ENCODE assay signal across 8 mouse cellular contexts in genomic region chr8:88361044-88361707, GRCm38 (mm10). TPM values are rescaled to one million over a fixed set of nuclear protein-coding genes. Genes with fewer than 3 reads are reported as not detected.
DNase-seq lines count a peak whose midpoint lies in the region; ATAC-seq and TF ChIP-seq lines count a peak whose summit lies in the region.

No protein-coding gene starts in this region.

- H3K27me3 ChIP-seq in embryonic facial prominence, embryonic 13.5 days, result no peaks in the 10 kb centered on the region
- H3K27me3 ChIP-seq in intestine, embryonic 14.5 days (replicated peaks; ENCODE audit: control insufficient read depth, insufficient read depth, low read length), result no peaks in the 10 kb centered on the region
- H3K27me3 ChIP-seq in liver, embryonic 14.5 days (ENCODE audit: control insufficient read depth, insufficient read depth, low read length), result no peaks in the 10 kb centered on the region; the same call in 1 of the 2 replicates
- no peaks in the 10 kb centered on the region; the same call in 1 of the 2 replicates for H3K27me3 ChIP-seq in neural tube, embryonic 13.5 days

- H3K9me3 ChIP-seq in embryonic facial prominence, embryonic 13.5 days, result no peaks in the 10 kb centered on the region
- no peaks in the 10 kb centered on the region for H3K9me3 ChIP-seq in intestine, embryonic 14.5 days (ENCODE audit: control insufficient read depth, low read length)
- no peaks in the 10 kb centered on the region for H3K9me3 ChIP-seq in liver, embryonic 14.5 days (ENCODE audit: control insufficient read depth, low read length)
- no peaks in the 10 kb centered on the region for H3K9me3 ChIP-seq in neural tube, embryonic 13.5 days

- H3K4me3 ChIP-seq in embryonic facial prominence, embryonic 13.5 days, result peak overlapping the region; percentile 95
- H3K4me3 ChIP-seq in intestine, embryonic 14.5 days (ENCODE audit: low read depth, low read length), result peak overlapping the region; percentile 88
- peak overlapping the region; percentile 86 to 95 for H3K4me3 ChIP-seq in liver, embryonic 14.5 days (ENCODE audit: insufficient read depth in 1 of 2, low read depth in 2 of 2, low read length in 2 of 2)
- peak overlapping the region; percentile 99 for H3K4me3 ChIP-seq in neural tube, embryonic 13.5 days

- peak overlapping the region; percentile 98 for H3K9ac ChIP-seq in embryonic facial prominence, embryonic 13.5 days
- H3K9ac ChIP-seq in intestine, embryonic 14.5 days (ENCODE audit: low read length), result peak overlapping the region; percentile 94
- H3K9ac ChIP-seq in liver, embryonic 14.5 days (replicated peaks), result peak overlapping the region; percentile 96
- H3K9ac ChIP-seq in neural tube, embryonic 13.5 days, result peak overlapping the region; percentile 95

- peak overlapping the region; percentile 93 for H3K4me2 ChIP-seq in embryonic facial prominence, embryonic 13.5 days
- peak overlapping the region; percentile 78 for H3K4me2 ChIP-seq in intestine, embryonic 14.5 days (ENCODE audit: low read length)
- peak overlapping the region; percentile 86 for H3K4me2 ChIP-seq in liver, embryonic 14.5 days (ENCODE audit: low read depth)
- H3K4me2 ChIP-seq in neural tube, embryonic 13.5 days, result peak overlapping the region; percentile 86

- no peak for TF ChIP-seq EP300 in liver, embryonic 14.5 days (IDR thresholded peaks at IDR 0.05; ENCODE audit: low read depth)

- TF ChIP-seq CTCF in liver, embryonic 14.5 days (IDR thresholded peaks at IDR 0.05; ENCODE audit: low read depth), result no peak

- no peak for ATAC-seq in embryonic facial prominence, embryonic 13.5 days (ENCODE audit: insufficient number of reproducible peaks, insufficient read depth, low FRiP score, low TSS enrichment, low read depth)
- ATAC-seq in intestine, embryonic 14.5 days (replicated peaks; ENCODE audit: low FRiP score, low TSS enrichment, low read depth), result peak; percentile 17; the same call in 1 of the 2 replicates
- no peak for ATAC-seq in liver, embryonic 14.5 days (ENCODE audit: insufficient read depth)
- ATAC-seq in neural tube, embryonic 13.5 days (ENCODE audit: low read depth), result peak; percentile 60
- ATAC-seq in erythroid progenitor cell, adult 5-6 weeks (replicated peaks; ENCODE audit: low FRiP score, poor library complexity, severe bottlenecking), result no peak

- H3K27ac ChIP-seq in embryonic facial prominence, embryonic 13.5 days, result peak overlapping the region; percentile 91
- peak overlapping the region; percentile 84 for H3K27ac ChIP-seq in intestine, embryonic 14.5 days (ENCODE audit: low read depth)
- peak overlapping the region; percentile 57 for H3K27ac ChIP-seq in liver, embryonic 14.5 days
- H3K27ac ChIP-seq in neural tube, embryonic 13.5 days (replicated peaks), result peak overlapping the region; percentile 89

- WGBS in embryonic facial prominence, embryonic 13.5 days, result 2% methylated on average over 31 of the region's 31 CpGs
- 1% methylated on average over 31 of the region's 31 CpGs for WGBS in intestine, embryonic 14.5 days
- 1% methylated on average over 31 of the region's 31 CpGs for WGBS in liver, embryonic 14.5 days (ENCODE audit: insufficient replicate concordance)
- 1% methylated on average over 31 of the region's 31 CpGs for WGBS in neural tube, embryonic 13.5 days

- peak; percentile 16 to 36 for DNase-seq in layer of hippocampus, postnatal 10 days (ENCODE audit: low spot score in 2 of 2)
- no peak for DNase-seq in layer of hippocampus, postnatal 25 days (ENCODE audit: extremely low spot score in 1 of 2, low spot score in 1 of 2)
- DNase-seq in Muller cell, postnatal 12 days (ENCODE audit: inconsistent ontology term), result peak; percentile 36
- peak; percentile 71 for DNase-seq in intestine, embryonic 14.5 days (ENCODE audit: low spot score)
- DNase-seq in liver, embryonic 14.5 days (ENCODE audit: low read depth in 3 of 3, low spot score in 3 of 3), result peak in 1 of 3 experiments; percentile 10

- peaks cover 22% of the 10 kb centered on the region for H3K4me1 ChIP-seq in embryonic facial prominence, embryonic 13.5 days
- peaks cover 15% of the 10 kb centered on the region for H3K4me1 ChIP-seq in intestine, embryonic 14.5 days (replicated peaks; ENCODE audit: control insufficient read depth, insufficient read depth, low read length)
- H3K4me1 ChIP-seq in liver, embryonic 14.5 days (replicated peaks; ENCODE audit: control insufficient read depth in 2 of 2, insufficient read depth in 2 of 2, low read length in 1 of 2), result peaks cover 15 to 23% of the 10 kb centered on the region in 2 experiments
- peaks cover 24% of the 10 kb centered on the region for H3K4me1 ChIP-seq in neural tube, embryonic 13.5 days (replicated peaks)

- peaks cover 32% of the 10 kb centered on the region for H3K36me3 ChIP-seq in embryonic facial prominence, embryonic 13.5 days
- H3K36me3 ChIP-seq in intestine, embryonic 14.5 days (ENCODE audit: control insufficient read depth, insufficient read depth, low read length), result peaks cover 29% of the 10 kb centered on the region
- peaks cover 29% of the 10 kb centered on the region for H3K36me3 ChIP-seq in liver, embryonic 14.5 days (replicated peaks; ENCODE audit: control insufficient read depth, insufficient read depth, low read depth)
- peaks cover 32% of the 10 kb centered on the region for H3K36me3 ChIP-seq in neural tube, embryonic 13.5 days

RNA-seq across cellular contexts. Expression of gene Brd7, which starts 0.8 kb away (rescaled TPM):
- total RNA-seq in layer of hippocampus, postnatal 10 days (2021), result 10 to 100 TPM; 63.4 to 68.8 TPM
- total RNA-seq in layer of hippocampus, postnatal 25 days (2021), result 10 to 100 TPM; 53.3 to 55.2 TPM
- 77.2 and 85.2 TPM in 2 replicates for polyA plus RNA-seq in embryonic facial prominence, embryonic 13.5 days (2015; fragmentation: Nextera tagmentation; extraction: Ambion mirVana)
- polyA plus RNA-seq in intestine, embryonic 14.5 days (2014; fragmentation: Nextera tagmentation; extraction: Ambion mirVana), result 60.4 and 69.0 TPM in 2 replicates
- 16.3 and 27.5 TPM in 2 replicates for polyA plus RNA-seq in liver, embryonic 14.5 days (2012; rRNA removed)
- polyA plus RNA-seq in liver, embryonic 14.5 days (2014; fragmentation: Nextera tagmentation; extraction: Ambion mirVana), result 35.5 and 37.1 TPM in 2 replicates
- polyA plus RNA-seq in neural tube, embryonic 13.5 days (2015; fragmentation: Nextera tagmentation; extraction: Ambion mirVana), result 68.2 and 72.0 TPM in 2 replicates
- total RNA-seq in erythroid progenitor cell, adult 5-6 weeks (2015; ENCODE audit: low replicate concordance), result 50.5 and 117 TPM in 2 replicates
- 34.1 and 47.1 TPM in 2 replicates for total RNA-seq in erythroid progenitor cell, adult 5-6 weeks (2017; ENCODE audit: low replicate concordance)

Comparison
In these comparisons a context has a peak if more than half of its experiments do, and no peak if none do; other contexts are left out.
1. DNase-seq: peak in layer of hippocampus, postnatal 10 days (2 of 2), Muller cell, postnatal 12 days (single experiment) and intestine, embryonic 14.5 days (single experiment); none in layer of hippocampus, postnatal 25 days (0 of 2).
2. ATAC-seq: peak in intestine, embryonic 14.5 days (single experiment) and neural tube, embryonic 13.5 days (single experiment); none in embryonic facial prominence, embryonic 13.5 days (single experiment), liver, embryonic 14.5 days (single experiment) and erythroid progenitor cell, adult 5-6 weeks (single experiment).
3. Peak in every context shown above with its lines, with median percentiles within 50 percentile points of each other: H3K27ac ChIP-seq, H3K4me2 ChIP-seq, H3K4me3 ChIP-seq and H3K9ac ChIP-seq.